16 mouse cellular contexts compared by ENCODE assay signal in genomic region chr11:96308763-96309162, GRCm38 (mm10). TPM values are rescaled to one million over a fixed set of nuclear protein-coding genes. Genes with fewer than 3 reads are reported as not detected.
A peak's percentile ranks its signal among the peaks of the same experiment; 100 is the strongest.
DNase-seq lines count a peak whose midpoint lies in the region; ATAC-seq and TF ChIP-seq lines count a peak whose summit lies in the region.
"Had no signal": no experiment of that assay in that cellular context is flagged by ENCODE, and none has a peak within 500 bp of the region (broad histone marks: within the 10 kb centered on the region; RNA-seq: fewer than 3 reads in every experiment).

No protein-coding gene starts in this region.

- H3K27ac ChIP-seq in gastrocnemius, adult 2 months, result peak overlapping the region; percentile 73
- H3K27ac ChIP-seq in lung, embryonic 14.5 days (ENCODE audit: low read depth), result peak overlapping the region; percentile 100
- H3K27ac ChIP-seq in intestine, embryonic 14.5 days (ENCODE audit: low read depth), result peak overlapping the region; percentile 99
- H3K27ac ChIP-seq in stomach, embryonic 15.5 days, result peak overlapping the region; percentile 82
- H3K27ac ChIP-seq: limb, embryonic 13.5 days; macrophage had no signal

- H3K4me1 ChIP-seq in lung, embryonic 14.5 days (ENCODE audit: insufficient read depth), result no peaks in the 10 kb centered on the region
- peaks cover 68% of the 10 kb centered on the region for H3K4me1 ChIP-seq in intestine, embryonic 14.5 days (replicated peaks; ENCODE audit: control insufficient read depth, insufficient read depth, low read length)
- peaks cover 15% of the 10 kb centered on the region; the same call in 1 of the 2 replicates for H3K4me1 ChIP-seq in stomach, embryonic 15.5 days

- no peak for TF ChIP-seq CTCF in gastrocnemius, adult 2 months (IDR thresholded peaks at IDR 0.05)
- no peak for TF ChIP-seq CTCF in lung, embryonic 14.5 days (IDR thresholded peaks at IDR 0.05; ENCODE audit: low read depth)

- H3K36me3 ChIP-seq in lung, embryonic 14.5 days (ENCODE audit: insufficient read depth), result peaks cover 14% of the 10 kb centered on the region
- H3K36me3 ChIP-seq in intestine, embryonic 14.5 days (ENCODE audit: control insufficient read depth, insufficient read depth, low read length), result no peaks in the 10 kb centered on the region
- no peaks in the 10 kb centered on the region for H3K36me3 ChIP-seq in stomach, embryonic 15.5 days
- H3K36me3 ChIP-seq: limb, embryonic 13.5 days had no signal

- ATAC-seq in lung, embryonic 14.5 days (ENCODE audit: insufficient read depth), result no peak
- no peak for ATAC-seq in intestine, embryonic 14.5 days (replicated peaks; ENCODE audit: low FRiP score, low TSS enrichment, low read depth)
- no peak for ATAC-seq in stomach, embryonic 15.5 days (ENCODE audit: insufficient read depth, low FRiP score, low read depth)

- intact Hi-C loops in gastrocnemius, adult 2 months (cut with DNase I), result no loop called here

- peak overlapping the region; percentile 84 for H3K4me2 ChIP-seq in lung, embryonic 14.5 days
- H3K4me2 ChIP-seq in intestine, embryonic 14.5 days (ENCODE audit: low read length), result peak overlapping the region; percentile 89
- H3K4me2 ChIP-seq in stomach, embryonic 15.5 days, result peak overlapping the region; percentile 62
- H3K4me2 ChIP-seq: limb, embryonic 13.5 days had no signal

- WGBS in lung, embryonic 14.5 days, result 19% methylated on average over 4 of the region's 4 CpGs
- WGBS in intestine, embryonic 14.5 days, result 22% methylated on average over 4 of the region's 4 CpGs
- 23% methylated on average over 4 of the region's 4 CpGs for WGBS in stomach, embryonic 15.5 days

- peak overlapping the region; percentile 99 for H3K9ac ChIP-seq in lung, embryonic 14.5 days
- H3K9ac ChIP-seq in intestine, embryonic 14.5 days (ENCODE audit: low read length), result peak overlapping the region; percentile 96
- H3K9ac ChIP-seq in stomach, embryonic 15.5 days, result no peak overlapping the region
- H3K9ac ChIP-seq: limb, embryonic 13.5 days had no signal

- no peak overlapping the region for H3K4me3 ChIP-seq in gastrocnemius, adult 2 months
- peak overlapping the region; percentile 72 for H3K4me3 ChIP-seq in lung, embryonic 14.5 days (ENCODE audit: low read depth, low read length)
- peak overlapping the region; percentile 55 for H3K4me3 ChIP-seq in intestine, embryonic 14.5 days (ENCODE audit: low read depth, low read length)
- H3K4me3 ChIP-seq in stomach, embryonic 15.5 days (replicated peaks), result peak overlapping the region; percentile 41; the same call in 1 of the 2 replicates
- H3K4me3 ChIP-seq: limb, embryonic 13.5 days had no signal

- H3K9me3 ChIP-seq in lung, embryonic 14.5 days (ENCODE audit: low read depth, low read length), result no peaks in the 10 kb centered on the region
- no peaks in the 10 kb centered on the region for H3K9me3 ChIP-seq in intestine, embryonic 14.5 days (ENCODE audit: control insufficient read depth, low read length)
- no peaks in the 10 kb centered on the region for H3K9me3 ChIP-seq in stomach, embryonic 15.5 days
- H3K9me3 ChIP-seq: limb, embryonic 13.5 days had no signal

- DNase-seq in gastrocnemius, adult 2 months, result no peak
- no peak for DNase-seq in gastrocnemius, postnatal 4 days (ENCODE audit: low spot score in 2 of 2)
- DNase-seq in lung, embryonic 14.5 days, result no peak
- DNase-seq in lung, postnatal 25 days (ENCODE audit: low spot score), result no peak
- DNase-seq in intestine, embryonic 14.5 days (ENCODE audit: low spot score), result no peak
- no peak for DNase-seq in left cerebral cortex, adult 11 months (ENCODE audit: low spot score)
- DNase-seq in urinary bladder, postnatal 36 days (ENCODE audit: low spot score in 2 of 2), result no peak
- DNase-seq: cerebellum, adult 11 months; gastrocnemius, postnatal 36 days; layer of hippocampus, postnatal 36 days; midbrain, embryonic 14.5 days had no signal

- peaks cover 63% of the 10 kb centered on the region for H3K27me3 ChIP-seq in lung, embryonic 14.5 days (ENCODE audit: insufficient read depth, low read length)
- H3K27me3 ChIP-seq in intestine, embryonic 14.5 days (replicated peaks; ENCODE audit: control insufficient read depth, insufficient read depth, low read length), result 0 out of 2 replicates have a peak, but pooled peaks cover 7% of the 10 kb centered on the region
- H3K27me3 ChIP-seq in stomach, embryonic 15.5 days (replicated peaks), result peaks cover 42% of the 10 kb centered on the region

RNA-seq across cellular contexts. Expression of gene Hoxb5, which starts 5.6 kb away (rescaled TPM):
- total RNA-seq in gastrocnemius, adult 2 months (2021), result under 1 TPM; 0.26 to 0.28 TPM
- total RNA-seq in gastrocnemius, postnatal 4 days (2021), result 1 to 10 TPM in 1 of 2 experiments, under 1 TPM in 1; 0.80 to 1.1 TPM
- polyA plus RNA-seq in lung, embryonic 14.5 days (2014; fragmentation: Nextera tagmentation; extraction: Ambion mirVana), result 65.9 and 76.1 TPM in 2 replicates
- 49.6 and 51.6 TPM in 2 replicates for polyA plus RNA-seq in intestine, embryonic 14.5 days (2014; fragmentation: Nextera tagmentation; extraction: Ambion mirVana)
- 17.6 and 17.9 TPM in 2 replicates for polyA plus RNA-seq in stomach, embryonic 15.5 days (2015; fragmentation: Nextera tagmentation; extraction: Ambion mirVana)
- total RNA-seq: layer of hippocampus, postnatal 36 days; neutrophil, adult 5-6 weeks had no signal
- polyA plus RNA-seq: macrophage; midbrain, embryonic 14.5 days had no signal

RNA-seq across cellular contexts. Expression of gene Hoxb4, which starts 9.3 kb away (rescaled TPM):
- under 1 TPM; 0.31 to 0.38 TPM for total RNA-seq in gastrocnemius, adult 2 months (2021)
- total RNA-seq in gastrocnemius, postnatal 4 days (2021), result under 1 TPM; 0.57 to 0.91 TPM
- polyA plus RNA-seq in lung, embryonic 14.5 days (2014; fragmentation: Nextera tagmentation; extraction: Ambion mirVana), result 3.8 and 3.9 TPM in 2 replicates
- 3.5 and 3.8 TPM in 2 replicates for polyA plus RNA-seq in intestine, embryonic 14.5 days (2014; fragmentation: Nextera tagmentation; extraction: Ambion mirVana)
- 3.4 and 3.6 TPM in 2 replicates for polyA plus RNA-seq in stomach, embryonic 15.5 days (2015; fragmentation: Nextera tagmentation; extraction: Ambion mirVana)
- total RNA-seq: layer of hippocampus, postnatal 36 days had no signal
- polyA plus RNA-seq: midbrain, embryonic 14.5 days had no signal

RNA-seq across cellular contexts. Expression of gene Hoxb3, which starts 14.4 kb away (rescaled TPM):
- total RNA-seq in gastrocnemius, adult 2 months (2021), result under 1 TPM; 0.22 to 0.51 TPM
- total RNA-seq in gastrocnemius, postnatal 4 days (2021), result 1 to 10 TPM; 1.0 to 1.3 TPM
- polyA plus RNA-seq in lung, embryonic 14.5 days (2014; fragmentation: Nextera tagmentation; extraction: Ambion mirVana), result 3.9 and 6.3 TPM in 2 replicates
- 3.7 and 4.9 TPM in 2 replicates for polyA plus RNA-seq in intestine, embryonic 14.5 days (2014; fragmentation: Nextera tagmentation; extraction: Ambion mirVana)
- 2.5 and 2.7 TPM in 2 replicates for polyA plus RNA-seq in stomach, embryonic 15.5 days (2015; fragmentation: Nextera tagmentation; extraction: Ambion mirVana)
- total RNA-seq: layer of hippocampus, postnatal 36 days had no signal
- polyA plus RNA-seq: midbrain, embryonic 14.5 days had no signal

RNA-seq across cellular contexts. Expression of gene Hoxb6, which starts 16.5 kb away (rescaled TPM):
- under 1 TPM; 0.56 to 0.64 TPM for total RNA-seq in gastrocnemius, adult 2 months (2021)
- total RNA-seq in gastrocnemius, postnatal 4 days (2021), result 1 to 10 TPM in 1 of 2 experiments, under 1 TPM in 1; 0.62 to 1.3 TPM
- 19.7 and 24.4 TPM in 2 replicates for polyA plus RNA-seq in lung, embryonic 14.5 days (2014; fragmentation: Nextera tagmentation; extraction: Ambion mirVana)
- 18.1 and 24.1 TPM in 2 replicates for polyA plus RNA-seq in intestine, embryonic 14.5 days (2014; fragmentation: Nextera tagmentation; extraction: Ambion mirVana)
- 7.5 and 10.7 TPM in 2 replicates for polyA plus RNA-seq in stomach, embryonic 15.5 days (2015; fragmentation: Nextera tagmentation; extraction: Ambion mirVana)
- total RNA-seq: layer of hippocampus, postnatal 36 days; neutrophil, adult 5-6 weeks had no signal
- polyA plus RNA-seq: heart, postnatal 0 days; macrophage; midbrain, embryonic 14.5 days had no signal

RNA-seq across cellular contexts. Expression of gene Hoxb7, which starts 22.3 kb away (rescaled TPM):
- under 1 TPM; 0.47 to 0.56 TPM for total RNA-seq in gastrocnemius, adult 2 months (2021)
- 1 to 10 TPM; 1.8 to 2.1 TPM for total RNA-seq in gastrocnemius, postnatal 4 days (2021)
- polyA plus RNA-seq in lung, embryonic 14.5 days (2014; fragmentation: Nextera tagmentation; extraction: Ambion mirVana), result 2.1 and 3.5 TPM in 2 replicates
- polyA plus RNA-seq in intestine, embryonic 14.5 days (2014; fragmentation: Nextera tagmentation; extraction: Ambion mirVana), result 11.7 and 13.2 TPM in 2 replicates
- 7.0 and 9.1 TPM in 2 replicates for polyA plus RNA-seq in stomach, embryonic 15.5 days (2015; fragmentation: Nextera tagmentation; extraction: Ambion mirVana)
- total RNA-seq: layer of hippocampus, postnatal 36 days; neutrophil, adult 5-6 weeks had no signal
- polyA plus RNA-seq: macrophage; midbrain, embryonic 14.5 days had no signal
